Mouse (Mus musculus): ENCODE data around the gene Nckap1l. TPM values are rescaled to one million over a fixed set of nuclear protein-coding genes. Genes with fewer than 3 reads are reported as not detected.

The Nckap1l gene
- polyA plus RNA-seq, 1 experiment: not detected

DNA sequence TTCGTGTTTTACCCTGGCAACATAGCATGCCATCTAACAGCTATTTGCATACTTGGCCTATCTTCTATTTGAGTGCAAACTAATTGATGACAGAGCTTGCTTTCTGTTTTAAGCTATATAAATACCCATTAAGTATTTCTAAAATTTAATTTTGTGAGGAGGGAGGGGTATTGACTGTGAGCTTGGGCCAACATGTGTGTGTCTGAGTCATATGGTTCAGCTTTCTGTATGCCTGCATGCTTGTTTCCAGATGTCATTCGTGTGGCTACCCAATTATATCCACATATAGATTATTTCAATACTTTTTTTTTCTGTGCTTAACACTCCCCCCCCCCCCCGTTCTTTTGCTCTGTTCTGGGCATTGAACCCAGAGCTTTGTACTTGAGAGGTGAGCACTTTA, 18.7 kb downstream of the Nckap1l start:
- WGBS: 57% methylated on average over 3 of the region's 3 CpGs
- Histone ChIP-seq H3K4me3 (ENCODE audit: insufficient read depth, low read depth, low read length) (no peak overlapping the region), H3K27ac (ENCODE audit: insufficient read depth, low read depth, low read length) (no peak overlapping the region), H3K4me1 (ENCODE audit: control insufficient read depth, insufficient read depth, low read length) (no peaks in the 10 kb centered on the region)
- no peak for TF ChIP-seq POLR2A (IDR thresholded peaks at IDR 0.05; ENCODE audit: insufficient read depth, low read depth, low read length)
- TF ChIP-seq CTCF (IDR thresholded peaks at IDR 0.05; ENCODE audit: insufficient read depth, low read depth, low read length): no peak

DNA sequence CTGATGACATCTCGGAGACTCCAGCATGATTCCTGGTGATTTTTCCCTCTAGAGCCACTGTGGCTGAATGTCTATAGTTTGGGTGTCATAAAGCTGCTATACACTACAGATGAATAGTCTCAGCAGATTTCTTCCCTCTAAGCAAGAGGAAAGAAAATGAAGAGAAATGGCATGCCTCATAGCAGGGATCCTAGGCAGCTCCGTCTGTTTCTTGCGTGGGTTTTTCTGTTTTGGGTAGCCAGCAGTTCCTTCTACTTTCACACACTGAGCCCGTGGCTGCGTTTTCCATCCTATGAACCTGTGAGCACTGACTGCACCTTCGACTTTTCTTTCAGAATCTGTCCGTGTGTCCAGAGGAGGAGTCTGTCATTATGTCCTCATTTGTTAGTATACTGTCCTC, 19.6 kb downstream of the Nckap1l start:
- no peak for TF ChIP-seq CTCF (IDR thresholded peaks at IDR 0.05; ENCODE audit: insufficient read depth, low read depth, low read length)
- no peak for TF ChIP-seq POLR2A (IDR thresholded peaks at IDR 0.05; ENCODE audit: insufficient read depth, low read depth, low read length)
- no peaks in the 10 kb centered on the region for H3K4me1 ChIP-seq (ENCODE audit: control insufficient read depth, insufficient read depth, low read length)
- H3K27ac ChIP-seq (ENCODE audit: insufficient read depth, low read depth, low read length): no peak overlapping the region
- WGBS: 90% methylated on average over 7 of the region's 7 CpGs
- no peak overlapping the region for H3K4me3 ChIP-seq (ENCODE audit: insufficient read depth, low read depth, low read length)

DNA sequence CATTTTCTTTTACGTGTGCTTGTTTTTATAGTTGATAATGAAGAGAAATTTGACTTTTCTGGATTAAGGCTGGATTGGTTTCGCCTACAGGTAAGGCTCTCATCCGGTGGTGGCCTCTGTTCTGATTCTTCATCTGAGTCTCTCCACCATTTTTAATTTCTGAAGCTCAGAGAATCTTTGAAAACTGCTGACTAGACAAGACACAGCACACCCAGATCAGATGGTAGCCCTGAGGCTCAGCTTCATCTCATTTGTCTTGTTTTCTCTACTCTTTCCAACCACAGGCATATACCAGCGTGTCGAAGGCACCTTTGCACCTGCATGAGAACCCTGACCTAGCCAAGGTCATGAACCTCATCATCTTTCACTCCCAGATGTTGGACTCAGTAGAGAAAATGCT, 20.2 kb downstream of the Nckap1l start:
- Histone ChIP-seq H3K27ac (ENCODE audit: insufficient read depth, low read depth, low read length) (no peak overlapping the region), H3K4me1 (ENCODE audit: control insufficient read depth, insufficient read depth, low read length) (no peaks in the 10 kb centered on the region), H3K4me3 (ENCODE audit: insufficient read depth, low read depth, low read length) (no peak overlapping the region)
- WGBS: 90% methylated on average over 5 of the region's 5 CpGs
- TF ChIP-seq POLR2A (IDR thresholded peaks at IDR 0.05; ENCODE audit: insufficient read depth, low read depth, low read length) (no peak), CTCF (IDR thresholded peaks at IDR 0.05; ENCODE audit: insufficient read depth, low read depth, low read length) (no peak)

DNA sequence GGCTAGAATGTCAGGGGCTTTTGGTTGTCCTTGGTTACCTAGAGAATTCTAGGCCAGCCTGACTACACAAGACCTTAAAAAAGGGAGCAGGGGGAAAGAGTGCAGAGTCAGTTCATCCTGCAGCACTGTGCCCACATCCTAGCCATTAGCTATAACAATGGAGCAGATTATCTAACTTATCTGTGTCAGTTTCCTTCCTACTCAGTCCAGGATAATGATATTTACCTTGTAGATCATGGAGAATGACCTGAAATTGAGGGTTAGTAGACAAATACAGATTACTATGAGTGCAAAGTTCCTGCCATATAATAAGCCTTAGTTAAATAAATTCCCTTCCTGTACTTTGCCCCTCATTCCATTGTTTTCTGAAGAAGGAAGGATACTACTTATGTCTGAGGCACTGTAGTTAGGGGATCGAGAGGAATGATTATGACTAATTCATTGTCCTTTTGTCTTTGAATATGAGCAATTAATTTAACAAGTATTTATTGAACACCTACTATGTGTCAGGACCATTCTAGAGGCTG, 25.5 kb downstream of the Nckap1l start:
- no peak overlapping the region for H3K27ac ChIP-seq (ENCODE audit: insufficient read depth, low read depth, low read length)
- H3K4me1 ChIP-seq (ENCODE audit: control insufficient read depth, insufficient read depth, low read length): 0 out of 2 replicates have a peak, but pooled peaks cover 2% of the 10 kb centered on the region
- WGBS: 74% methylated on average over 1 of the region's 1 CpGs
- H3K4me3 ChIP-seq (ENCODE audit: insufficient read depth, low read depth, low read length): no peak overlapping the region
- TF ChIP-seq CTCF (IDR thresholded peaks at IDR 0.05; ENCODE audit: insufficient read depth, low read depth, low read length) (no peak), POLR2A (IDR thresholded peaks at IDR 0.05; ENCODE audit: insufficient read depth, low read depth, low read length) (no peak)

DNA sequence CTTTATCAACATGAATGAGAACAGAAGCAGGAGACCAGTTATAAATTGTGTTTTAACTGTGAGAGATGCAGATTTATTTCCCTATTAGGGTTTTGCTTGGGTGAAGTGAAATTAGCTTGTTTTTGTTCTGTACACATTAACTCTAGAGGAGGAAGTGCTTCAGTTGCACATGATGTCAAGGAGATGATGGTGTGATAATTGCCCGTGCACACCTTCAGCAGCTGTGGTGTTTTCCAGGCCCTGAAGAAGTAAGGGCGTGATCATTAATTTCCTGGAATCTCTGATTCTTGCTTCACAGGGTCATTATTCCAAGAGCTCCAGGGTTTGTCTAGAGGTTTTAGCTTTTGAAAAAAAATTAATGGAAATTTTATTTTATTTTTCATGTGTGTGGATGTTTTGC, 26.5 kb downstream of the Nckap1l start:
- H3K4me3 ChIP-seq (ENCODE audit: insufficient read depth, low read depth, low read length): no peak overlapping the region
- H3K4me1 ChIP-seq (ENCODE audit: control insufficient read depth, insufficient read depth, low read length): peaks cover 5% of the 10 kb centered on the region; the same call in 1 of the 2 replicates
- no peak overlapping the region for H3K27ac ChIP-seq (ENCODE audit: insufficient read depth, low read depth, low read length)
- 89% methylated on average over 2 of the region's 2 CpGs for WGBS
- TF ChIP-seq POLR2A (IDR thresholded peaks at IDR 0.05; ENCODE audit: insufficient read depth, low read depth, low read length) (no peak), CTCF (IDR thresholded peaks at IDR 0.05; ENCODE audit: insufficient read depth, low read depth, low read length) (no peak)

DNA sequence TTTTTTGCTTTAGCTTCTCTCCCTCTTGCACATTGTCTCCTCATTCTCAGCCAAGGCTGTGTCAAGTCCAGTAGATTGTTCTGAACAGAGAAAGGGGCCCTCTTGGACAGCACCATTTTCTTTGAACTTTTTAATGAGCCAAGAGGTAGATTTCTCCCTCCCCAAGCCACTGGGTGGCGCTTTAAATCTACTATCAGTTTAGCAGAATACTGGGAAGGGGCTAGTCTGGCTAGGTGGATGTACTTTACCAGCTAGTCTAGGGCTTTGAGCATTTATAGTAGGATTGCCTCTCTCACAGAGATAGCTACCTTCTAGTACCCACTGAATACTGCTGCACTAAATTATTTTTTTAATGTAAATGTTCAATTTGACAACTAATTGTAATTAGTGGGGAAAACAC, 28.9 kb downstream of the Nckap1l start:
- Histone ChIP-seq H3K4me1 (ENCODE audit: control insufficient read depth, insufficient read depth, low read length) (peaks cover 5% of the 10 kb centered on the region; the same call in 1 of the 2 replicates), H3K27ac (ENCODE audit: insufficient read depth, low read depth, low read length) (no peak overlapping the region), H3K4me3 (ENCODE audit: insufficient read depth, low read depth, low read length) (no peak overlapping the region)
- no peak for TF ChIP-seq POLR2A (IDR thresholded peaks at IDR 0.05; ENCODE audit: insufficient read depth, low read depth, low read length)
- no peak for TF ChIP-seq CTCF (IDR thresholded peaks at IDR 0.05; ENCODE audit: insufficient read depth, low read depth, low read length)
- 0% methylated on average over 1 of the region's 1 CpGs for WGBS

DNA sequence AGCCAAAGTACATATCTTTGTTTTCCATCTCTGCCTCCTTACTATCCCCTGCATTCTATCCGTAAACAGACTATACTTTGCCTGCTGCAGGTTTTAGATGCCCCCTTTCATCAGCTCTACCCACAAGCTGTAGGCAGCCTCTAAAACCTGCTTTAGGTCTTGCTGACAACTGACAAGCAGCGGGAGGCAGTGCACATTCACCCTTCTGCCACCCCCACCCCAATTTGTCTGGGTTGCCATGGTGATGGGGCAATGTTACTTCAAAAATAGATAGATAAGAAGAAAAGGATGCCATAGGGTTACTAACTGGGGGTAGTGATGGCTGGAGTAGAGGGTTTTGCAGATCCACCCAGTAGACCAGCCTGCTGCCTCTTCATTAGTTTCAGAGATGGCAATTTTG, 30.9 kb downstream of the Nckap1l start:
- 36% methylated on average over 2 of the region's 2 CpGs for WGBS
- Histone ChIP-seq H3K4me1 (ENCODE audit: control insufficient read depth, insufficient read depth, low read length) (peaks cover 5% of the 10 kb centered on the region; the same call in 1 of the 2 replicates), H3K4me3 (ENCODE audit: insufficient read depth, low read depth, low read length) (no peak overlapping the region), H3K27ac (ENCODE audit: insufficient read depth, low read depth, low read length) (no peak overlapping the region)
- TF ChIP-seq CTCF (IDR thresholded peaks at IDR 0.05; ENCODE audit: insufficient read depth, low read depth, low read length) (no peak), POLR2A (IDR thresholded peaks at IDR 0.05; ENCODE audit: insufficient read depth, low read depth, low read length) (no peak)

DNA sequence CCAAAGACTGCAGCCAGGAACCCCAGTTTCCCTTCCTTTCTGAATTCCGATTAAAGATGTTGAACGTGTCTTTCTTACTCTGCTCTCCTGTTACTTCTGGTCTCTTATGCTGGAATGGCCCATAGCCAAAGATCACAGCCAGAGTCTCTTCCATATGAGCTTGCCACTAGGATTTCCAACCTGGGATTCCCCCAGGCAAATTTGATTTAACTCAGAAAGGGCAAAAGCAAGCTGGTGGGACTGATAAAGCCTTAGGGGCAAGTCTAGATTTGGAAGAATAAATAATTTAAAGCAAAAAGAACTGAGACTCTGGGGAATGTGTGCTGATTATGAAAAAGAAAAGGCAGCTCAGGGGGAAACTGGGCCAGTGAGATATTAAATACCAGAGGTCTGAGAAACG, 31.5 kb downstream of the Nckap1l start:
- TF ChIP-seq CTCF (IDR thresholded peaks at IDR 0.05; ENCODE audit: insufficient read depth, low read depth, low read length): no peak
- peaks cover 5% of the 10 kb centered on the region; the same call in 1 of the 2 replicates for H3K4me1 ChIP-seq (ENCODE audit: control insufficient read depth, insufficient read depth, low read length)
- no peak overlapping the region for H3K4me3 ChIP-seq (ENCODE audit: insufficient read depth, low read depth, low read length)
- WGBS: 45% methylated on average over 3 of the region's 3 CpGs
- no peak overlapping the region for H3K27ac ChIP-seq (ENCODE audit: insufficient read depth, low read depth, low read length)

DNA sequence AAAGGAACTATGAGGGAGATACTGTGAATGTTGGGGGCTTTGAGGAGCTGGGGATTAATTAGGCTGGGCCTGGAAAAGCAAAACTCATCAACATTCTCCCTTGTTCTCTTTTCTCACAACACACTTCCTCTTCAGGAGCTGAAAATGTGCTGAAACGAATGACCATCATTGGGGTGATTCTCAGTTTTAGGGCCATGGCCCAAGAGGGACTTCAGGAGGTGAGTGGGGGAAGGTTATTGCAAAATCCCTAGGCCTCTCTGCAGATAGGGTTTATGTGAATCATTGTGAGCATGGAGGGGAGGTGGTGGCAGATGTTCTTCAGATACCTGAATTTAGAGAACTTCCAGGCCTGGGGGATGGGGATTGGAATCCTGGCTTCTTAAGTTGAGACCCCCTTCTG, 33.1 kb downstream of the Nckap1l start:
- Histone ChIP-seq H3K4me1 (ENCODE audit: control insufficient read depth, insufficient read depth, low read length) (peaks cover 5% of the 10 kb centered on the region; the same call in 1 of the 2 replicates), H3K27ac (ENCODE audit: insufficient read depth, low read depth, low read length) (no peak overlapping the region), H3K4me3 (ENCODE audit: insufficient read depth, low read depth, low read length) (no peak overlapping the region)
- TF ChIP-seq CTCF (IDR thresholded peaks at IDR 0.05; ENCODE audit: insufficient read depth, low read depth, low read length) (no peak), POLR2A (IDR thresholded peaks at IDR 0.05; ENCODE audit: insufficient read depth, low read depth, low read length) (no peak)
- WGBS: 67% methylated on average over 1 of the region's 1 CpGs

DNA sequence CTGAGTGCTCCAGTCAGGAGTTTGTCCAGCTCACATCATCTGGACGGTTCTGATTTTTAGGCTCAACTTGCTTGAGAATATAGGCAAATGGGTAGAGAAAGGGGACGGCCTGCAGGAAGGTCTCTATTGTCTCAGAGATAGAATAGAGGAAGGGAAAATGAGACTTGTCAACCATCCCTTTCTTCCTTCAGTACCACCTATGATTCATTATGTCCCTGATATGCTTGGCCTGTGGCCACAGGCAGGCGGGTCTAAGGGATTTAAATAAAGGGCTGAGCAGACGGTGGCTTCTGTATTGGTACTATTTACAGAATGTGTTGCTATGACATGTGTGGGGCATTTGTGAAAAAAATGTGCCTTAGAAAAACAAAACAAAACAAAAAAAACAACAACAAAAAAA, 34.7 kb downstream of the Nckap1l start:
- 66% methylated on average over 4 of the region's 4 CpGs for WGBS
- Histone ChIP-seq H3K27ac (ENCODE audit: insufficient read depth, low read depth, low read length) (no peak overlapping the region), H3K4me1 (ENCODE audit: control insufficient read depth, insufficient read depth, low read length) (peaks cover 4% of the 10 kb centered on the region; the same call in 1 of the 2 replicates), H3K4me3 (ENCODE audit: insufficient read depth, low read depth, low read length) (no peak overlapping the region)
- TF ChIP-seq CTCF (IDR thresholded peaks at IDR 0.05; ENCODE audit: insufficient read depth, low read depth, low read length): no peak
- no peak for TF ChIP-seq POLR2A (IDR thresholded peaks at IDR 0.05; ENCODE audit: insufficient read depth, low read depth, low read length)
